Mouse (Mus musculus) activated CD4-positive, CD25-positive, alpha-beta regulatory T cell (primary cell): ENCODE results near the gene Zbp1. TPM values are rescaled to one million over a fixed set of nuclear protein-coding genes. Genes with fewer than 3 reads are reported as not detected.

Experiments
- polyA plus RNA-seq, 2 experiments: library from polyadenylated mRNA; unstranded; fragments of 100-300 nt; shearing (Covaris generic); gene quantifications; one replicate each; pipeline ENCODE4 v1.2.1; 2017

The Zbp1 gene
- polyA plus RNA-seq = 100 to 1,000 TPM; 321 to 328 TPM

GRCm38 (mm10) chr2:173218416-173219141 is at the start of gene Zbp1:
Zbp1 (minus strand) TSS chr2:173218923.

Other genes with a start within 250 kb of the Zbp1 start
- 10 to 100 TPM in 1 of 2 experiments, 1 to 10 TPM in 1; 4.3 to 13.1 TPM for gene Spo11, start 241.2 kb downstream of the Zbp1 start, polyA plus RNA-seq
- gene Rae1, start 218.8 kb downstream of the Zbp1 start, polyA plus RNA-seq = 100 to 1,000 TPM; 119 to 138 TPM
- 10 to 100 TPM; 64.5 to 80.3 TPM for gene Rbm38, start 198.4 kb downstream of the Zbp1 start, polyA plus RNA-seq
- under 1 TPM in 1 of 2 experiments, not detected in 1; 0.37 TPM for gene Ctcfl, start 99.4 kb downstream of the Zbp1 start, polyA plus RNA-seq
- 1 to 10 TPM in 1 of 2 experiments, not detected in 1; 1.4 TPM for gene Pck1, start 65.9 kb downstream of the Zbp1 start, polyA plus RNA-seq
- 10 to 100 TPM; 71.7 to 71.8 TPM for gene Pmepa1, start 57.6 kb upstream of the Zbp1 start, polyA plus RNA-seq